Comparison of ENCODE assay signal across 22 mouse cellular contexts in the genomic region with DNA sequence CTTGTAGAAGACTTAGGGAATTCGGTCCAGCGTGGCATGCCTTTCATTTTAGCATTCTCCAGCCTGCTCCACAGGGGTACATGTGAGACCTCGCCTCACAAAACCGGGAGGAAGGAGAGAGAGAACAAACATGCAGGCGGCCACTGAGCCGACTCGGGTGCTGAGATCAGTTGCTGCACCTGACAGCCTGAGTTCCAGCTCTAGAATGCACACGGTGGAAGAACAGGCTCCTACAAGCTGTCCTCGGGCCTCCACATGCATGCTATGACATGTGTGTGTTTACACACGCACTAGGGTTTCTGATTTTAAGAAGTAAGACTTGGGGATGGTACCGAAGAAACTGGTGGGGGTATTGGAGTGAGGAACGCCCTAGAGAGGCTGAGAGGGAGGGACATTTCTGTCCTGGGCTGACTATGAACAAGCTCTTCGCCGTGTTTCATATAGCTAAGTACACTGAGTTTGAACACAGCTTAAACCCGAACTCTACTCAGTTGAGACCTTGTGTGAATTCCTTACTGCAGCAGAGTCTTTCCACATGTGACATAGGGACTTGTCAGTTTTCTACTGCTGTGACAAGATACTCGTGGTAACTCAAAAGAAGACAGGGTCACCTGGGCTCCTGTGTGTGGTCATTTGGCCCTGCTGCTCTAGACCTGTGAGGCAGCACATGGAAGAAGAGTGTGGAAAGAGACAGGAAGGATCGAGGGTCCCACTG. TPM values are rescaled to one million over a fixed set of nuclear protein-coding genes. Genes with fewer than 3 reads are reported as not detected.
DNase-seq lines count a peak whose midpoint lies in the region; ATAC-seq and TF ChIP-seq lines count a peak whose summit lies in the region.
"Had no signal": no experiment of that assay in that cellular context is flagged by ENCODE, and none has a peak within 500 bp of the region (broad histone marks: within the 10 kb centered on the region; RNA-seq: fewer than 3 reads in every experiment).

No protein-coding gene starts in this region.

- H3K9ac ChIP-seq in limb, embryonic 15.5 days, result no peak overlapping the region
- H3K9ac ChIP-seq: forebrain, embryonic 15.5 days; heart, embryonic 13.5 days; hindbrain, embryonic 12.5 days had no signal

- peaks cover 44% of the 10 kb centered on the region for H3K36me3 ChIP-seq in limb, embryonic 15.5 days
- H3K36me3 ChIP-seq in limb, embryonic 10.5 days, result peaks cover 60% of the 10 kb centered on the region
- H3K36me3 ChIP-seq in myocyte (ENCODE audit: control insufficient read depth, insufficient read depth), result no peaks in the 10 kb centered on the region

- WGBS in limb, embryonic 15.5 days, result 78% methylated on average over 17 of the region's 17 CpGs
- WGBS in limb, embryonic 10.5 days, result 91% methylated on average over 17 of the region's 17 CpGs

- H3K4me1 ChIP-seq in limb, embryonic 15.5 days, result peaks cover 7% of the 10 kb centered on the region; the same call in 1 of the 2 replicates
- no peaks in the 10 kb centered on the region for H3K4me1 ChIP-seq in limb, embryonic 10.5 days

- TF ChIP-seq POLR2A in myocyte (IDR thresholded peaks at IDR 0.05; ENCODE audit: insufficient read length, low read depth), result no peak

- no peaks in the 10 kb centered on the region for H3K9me3 ChIP-seq in limb, embryonic 15.5 days
- no peaks in the 10 kb centered on the region for H3K9me3 ChIP-seq in limb, embryonic 10.5 days (replicated peaks)
- H3K9me3 ChIP-seq: forebrain, embryonic 15.5 days; G1E; heart, embryonic 13.5 days; hindbrain, embryonic 12.5 days had no signal

- H3K27me3 ChIP-seq in limb, embryonic 15.5 days, result no peaks in the 10 kb centered on the region
- H3K27me3 ChIP-seq in limb, embryonic 10.5 days (ENCODE audit: low read depth, poor library complexity, severe bottlenecking), result no peaks in the 10 kb centered on the region
- no peaks in the 10 kb centered on the region for H3K27me3 ChIP-seq in myocyte (ENCODE audit: control insufficient read depth, insufficient read depth, insufficient read length)
- H3K27me3 ChIP-seq: forebrain, embryonic 15.5 days; heart, embryonic 13.5 days; hindbrain, embryonic 12.5 days had no signal

- H3K27ac ChIP-seq in limb, embryonic 15.5 days, result peak overlapping the region; percentile 57; the same call in 1 of the 2 replicates
- no peak overlapping the region for H3K27ac ChIP-seq in limb, embryonic 10.5 days
- H3K27ac ChIP-seq: forebrain, embryonic 15.5 days; heart, embryonic 13.5 days; hindbrain, embryonic 12.5 days; hindbrain, postnatal 0 days had no signal

- H3K4me3 ChIP-seq in limb, embryonic 15.5 days, result no peak overlapping the region
- H3K4me3 ChIP-seq in limb, embryonic 10.5 days, result no peak overlapping the region
- no peak overlapping the region for H3K4me3 ChIP-seq in myocyte
- H3K4me3 ChIP-seq: forebrain, embryonic 15.5 days; heart, embryonic 13.5 days; hindbrain, embryonic 12.5 days had no signal

- H3ac ChIP-seq in myocyte (ENCODE audit: control insufficient read depth, insufficient read length), result no peak overlapping the region

- ATAC-seq in limb, embryonic 15.5 days (ENCODE audit: insufficient number of reproducible peaks, low FRiP score, low TSS enrichment, low read depth), result no peak
- ATAC-seq: CD4-positive, CD25-positive, alpha-beta regulatory T cell, adult 4 months; forebrain, embryonic 15.5 days; hindbrain, postnatal 0 days had no signal

- no peaks in the 10 kb centered on the region for H3K79me2 ChIP-seq in myocyte (ENCODE audit: control insufficient read depth, insufficient read depth)

- H3K4me2 ChIP-seq in limb, embryonic 15.5 days, result no peak overlapping the region
- no peak overlapping the region for H3K4me2 ChIP-seq in myocyte (ENCODE audit: low read depth)
- H3K4me2 ChIP-seq: forebrain, embryonic 15.5 days; heart, embryonic 13.5 days; hindbrain, embryonic 12.5 days had no signal

- DNase-seq in limb, embryonic 10.5 days (ENCODE audit: low spot score), result no peak
- DNase-seq in urinary bladder, postnatal 36 days (ENCODE audit: low spot score in 2 of 2), result peak; percentile 27 to 32
- no peak for DNase-seq in urinary bladder, postnatal 10 days (ENCODE audit: low spot score)
- no peak for DNase-seq in B cell, adult 2 months
- no peak for DNase-seq in thymus, postnatal 25 days
- DNase-seq: adrenal gland, postnatal 10 days; cerebellum, adult 11-12 months; cerebellum, adult 9-10 months; cerebellum, postnatal 25 days; gastrocnemius, postnatal 36 days; heart, adult 11 months; heart, postnatal 36 days had no signal

TF ChIP-seq in myocyte, 11 proteins besides CTCF, POLR2A, EP300 and RAD21:
- TF ChIP-seq USF1 (IDR thresholded peaks at IDR 0.05; ENCODE audit: low read depth) (no peak), CEBPB (IDR thresholded peaks at IDR 0.05; ENCODE audit: insufficient read depth, poor library complexity, severe bottlenecking) (no peak), REST (IDR thresholded peaks at IDR 0.05; ENCODE audit: insufficient read depth, insufficient read length) (no peak), MYOD1 (IDR thresholded peaks at IDR 0.05; ENCODE audit: control insufficient read depth in 1 of 3, insufficient read length in 2 of 3, low read depth in 2 of 3) (no peak), TCF3 (IDR thresholded peaks at IDR 0.05; ENCODE audit: insufficient read length, low read depth) (no peak), TCF12 (IDR thresholded peaks at IDR 0.05; ENCODE audit: insufficient read depth, poor library complexity, severe bottlenecking) (no peak), POLR2AphosphoS2 (IDR thresholded peaks at IDR 0.05; ENCODE audit: insufficient read length, low read depth) (peak; percentile 12)
TF ChIP-seq in myocyte: peak in this region for 1.

RNA-seq across cellular contexts. Expression of gene Gm44596, which starts 1.2 kb away (rescaled TPM):
- polyA plus RNA-seq in limb, embryonic 15.5 days (2015; fragmentation: Nextera tagmentation; extraction: Ambion mirVana), result not detected in 2 replicates
- polyA plus RNA-seq in limb, embryonic 10.5 days (2016; fragmentation: Nextera tagmentation; extraction: Ambion mirVana), result not detected in 2 replicates
- not detected for polyA plus RNA-seq in myocyte (2012; fragmentation: generic; extraction: Trizol)
- polyA plus RNA-seq: CD4-positive, CD25-positive, alpha-beta regulatory T cell, adult 4 months; forebrain, embryonic 11.5 days; forebrain, embryonic 15.5 days; G1E; heart, embryonic 13.5 days; heart, postnatal 0 days; hindbrain, embryonic 12.5 days; hindbrain, postnatal 0 days had no signal

RNA-seq across cellular contexts. Expression of gene Tex52, which starts 1.3 kb away (rescaled TPM):
- 0.26 and 0.34 TPM in 2 replicates for polyA plus RNA-seq in limb, embryonic 15.5 days (2015; fragmentation: Nextera tagmentation; extraction: Ambion mirVana)
- 0.41 and 0.61 TPM in 2 replicates for polyA plus RNA-seq in limb, embryonic 10.5 days (2016; fragmentation: Nextera tagmentation; extraction: Ambion mirVana)
- 0.13 TPM for polyA plus RNA-seq in myocyte (2012; fragmentation: generic; extraction: Trizol)
- polyA plus RNA-seq: CD4-positive, CD25-positive, alpha-beta regulatory T cell, adult 4 months; G1E; heart, postnatal 0 days had no signal

RNA-seq across cellular contexts. Expression of gene Foxm1, which starts 13.8 kb away (rescaled TPM):
- 24.9 and 26.7 TPM in 2 replicates for polyA plus RNA-seq in limb, embryonic 15.5 days (2015; fragmentation: Nextera tagmentation; extraction: Ambion mirVana)
- polyA plus RNA-seq in limb, embryonic 10.5 days (2016; fragmentation: Nextera tagmentation; extraction: Ambion mirVana), result 67.5 and 68.3 TPM in 2 replicates
- polyA plus RNA-seq in myocyte (2012; fragmentation: generic; extraction: Trizol), result 22.5 TPM

RNA-seq across cellular contexts. Expression of gene Rhno1, which starts 13.8 kb away (rescaled TPM):
- polyA plus RNA-seq in limb, embryonic 15.5 days (2015; fragmentation: Nextera tagmentation; extraction: Ambion mirVana), result 115 and 118 TPM in 2 replicates
- polyA plus RNA-seq in limb, embryonic 10.5 days (2016; fragmentation: Nextera tagmentation; extraction: Ambion mirVana), result 193 and 197 TPM in 2 replicates
- 32.8 TPM for polyA plus RNA-seq in myocyte (2012; fragmentation: generic; extraction: Trizol)

RNA-seq across cellular contexts. Expression of gene Tulp3, which starts 20.9 kb away (rescaled TPM):
- 19.7 and 19.8 TPM in 2 replicates for polyA plus RNA-seq in limb, embryonic 15.5 days (2015; fragmentation: Nextera tagmentation; extraction: Ambion mirVana)
- polyA plus RNA-seq in limb, embryonic 10.5 days (2016; fragmentation: Nextera tagmentation; extraction: Ambion mirVana), result 21.6 and 23.2 TPM in 2 replicates
- 22.3 TPM for polyA plus RNA-seq in myocyte (2012; fragmentation: generic; extraction: Trizol)

Comparison
In these comparisons a context has a peak if more than half of its experiments do, and no peak if none do; other contexts are left out.
1. DNase-seq: peak in urinary bladder, postnatal 36 days (2 of 2); none in limb, embryonic 10.5 days (single experiment), urinary bladder, postnatal 10 days (single experiment), B cell, adult 2 months (0 of 2) and thymus, postnatal 25 days (single experiment).